Mouse (Mus musculus) heart, embryonic 11.5 days (tissue): Measurements from ENCODE around the gene Slc29a4. TPM values are rescaled to one million over a fixed set of nuclear protein-coding genes. Genes with fewer than 3 reads are reported as not detected.

Experiments used
- ATAC-seq: fragments of 200-750 bp; cut with Nextera tagmentation; replicated peaks from 2 replicates; pipeline ENCODE4 v1.8.0; 2017; ENCODE audit warnings: moderate library complexity; ENCODE audit not compliant: insufficient number of reproducible peaks, low FRiP score, low TSS enrichment
- H3K27ac ChIP-seq: fragments of 300-500 bp; sonication (generic); 2 replicates; pipeline ENCODE4 v1.5.1; 2014; ENCODE audit warnings: mild to moderate bottlenecking, low read depth, low read length
- H3K27me3 ChIP-seq: fragments of 300-500 bp; sonication (generic); 2 replicates; pipeline ENCODE4 v1.6.1; 2014; ENCODE audit warnings: mild to moderate bottlenecking, low read length, mixed read lengths; ENCODE audit not compliant: control insufficient read depth, insufficient read depth
- H3K36me3 ChIP-seq: fragments of 300-500 bp; sonication (generic); 2 replicates; pipeline ENCODE4 v1.6.1; 2014; ENCODE audit warnings: mild to moderate bottlenecking, low read length, moderate library complexity, mixed read lengths; ENCODE audit not compliant: control insufficient read depth, insufficient read depth
- H3K4me1 ChIP-seq: fragments of 300-500 bp; sonication (generic); 2 replicates; pipeline ENCODE4 v1.6.1; 2014; ENCODE audit warnings: low read length; ENCODE audit not compliant: control insufficient read depth, insufficient read depth
- H3K4me2 ChIP-seq: fragments of 300-500 bp; sonication (generic); 2 replicates; pipeline ENCODE4 v1.6.1; 2014; ENCODE audit warnings: mild to moderate bottlenecking, moderate library complexity
- H3K4me3 ChIP-seq: fragments of 300-500 bp; sonication (generic); 2 replicates; pipeline ENCODE4 v1.5.1; 2014; ENCODE audit warnings: low read depth, low read length
- H3K9ac ChIP-seq: fragments of 300-500 bp; sonication (generic); 2 replicates; pipeline ENCODE4 v1.6.1; 2014; ENCODE audit warnings: mild to moderate bottlenecking, low read depth, low read length, moderate library complexity
- H3K9me3 ChIP-seq: fragments of 300-500 bp; sonication (generic); replicated peaks from 2 replicates; pipeline ENCODE4 v1.6.1; 2016; ENCODE audit warnings: low read length; ENCODE audit not compliant: control insufficient read depth
- WGBS: fragments of 180-500 bp; shearing (Covaris S2); extraction: QIAGEN DNeasy Blood & Tissue Kit; methylation state at CpG from one replicate; pipeline ENCODE4 v1.1.7; 2014; ENCODE audit not compliant: insufficient replicate concordance; 5-methylcytosine and 5-hydroxymethylcytosine counted together
- polyA plus RNA-seq: library from polyadenylated mRNA; unstranded; fragments of >200 nt; fragmentation: Nextera tagmentation; extraction: Ambion mirVana; gene quantifications from 2 replicates; pipeline ENCODE4 v1.2.1, GENCODE M21; 2014

The Slc29a4 gene
- polyA plus RNA-seq, 1 experiment from 2014 or later: 3.1 TPM

DNA sequence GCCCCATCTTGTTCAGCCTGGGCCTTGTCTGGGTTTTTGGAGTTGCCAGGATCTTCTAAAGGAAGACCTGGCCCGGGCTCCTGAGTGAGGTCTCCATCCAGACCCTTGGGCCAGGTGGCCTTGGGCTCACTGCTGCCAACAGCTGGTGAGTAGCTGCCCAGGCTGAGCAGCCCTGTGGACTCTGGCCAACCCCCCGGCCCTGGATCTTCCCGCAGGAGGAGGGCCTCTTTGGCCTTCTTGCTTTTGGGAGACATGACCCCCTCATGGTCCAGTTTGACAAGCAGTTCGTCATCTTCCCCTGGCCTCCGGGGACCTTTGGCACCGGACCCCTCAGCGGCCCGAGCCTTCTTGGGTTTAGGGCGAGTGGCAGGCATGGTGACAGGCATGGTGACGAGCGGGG, 39.6 kb downstream of the Slc29a4 start:
- no peaks in the 10 kb centered on the region for H3K27me3 ChIP-seq
- H3K4me1 ChIP-seq: no peaks in the 10 kb centered on the region
- no peak overlapping the region for H3K4me2 ChIP-seq
- ATAC-seq: no peak
- WGBS: 93% methylated on average over 11 of the region's 11 CpGs
- H3K27ac ChIP-seq: no peak overlapping the region
- H3K36me3 ChIP-seq: peaks cover 74% of the 10 kb centered on the region
- H3K4me3 ChIP-seq: no peak overlapping the region
- H3K9me3 ChIP-seq: no peaks in the 10 kb centered on the region
- H3K9ac ChIP-seq: no peak overlapping the region

GRCm38 (mm10) chr5:142739941-142740340, 47.6 kb downstream of the Slc29a4 start:
- Histone ChIP-seq H3K27me3 (no peaks in the 10 kb centered on the region), H3K27ac (no peak overlapping the region), H3K36me3 (peaks cover 54% of the 10 kb centered on the region), H3K4me3 (no peak overlapping the region), H3K9me3 (no peaks in the 10 kb centered on the region), H3K4me2 (no peak overlapping the region), H3K4me1 (no peaks in the 10 kb centered on the region), H3K9ac (no peak overlapping the region)
- ATAC-seq: no peak
- 82% methylated on average over 8 of the region's 8 CpGs for WGBS

GRCm38 (mm10) chr5:142747026-142747629, 54.8 kb downstream of the Slc29a4 start:
- Histone ChIP-seq H3K9me3 (no peaks in the 10 kb centered on the region), H3K4me1 (peaks cover 6% of the 10 kb centered on the region; the same call in 1 of the 2 replicates), H3K9ac (no peak overlapping the region), H3K27me3 (no peaks in the 10 kb centered on the region), H3K4me2 (no peak overlapping the region), H3K36me3 (peaks cover 42% of the 10 kb centered on the region), H3K27ac (no peak overlapping the region; the same call in 1 of the 2 replicates), H3K4me3 (no peak overlapping the region)
- WGBS: 74% methylated on average over 12 of the region's 12 CpGs
- ATAC-seq: no peak

DNA sequence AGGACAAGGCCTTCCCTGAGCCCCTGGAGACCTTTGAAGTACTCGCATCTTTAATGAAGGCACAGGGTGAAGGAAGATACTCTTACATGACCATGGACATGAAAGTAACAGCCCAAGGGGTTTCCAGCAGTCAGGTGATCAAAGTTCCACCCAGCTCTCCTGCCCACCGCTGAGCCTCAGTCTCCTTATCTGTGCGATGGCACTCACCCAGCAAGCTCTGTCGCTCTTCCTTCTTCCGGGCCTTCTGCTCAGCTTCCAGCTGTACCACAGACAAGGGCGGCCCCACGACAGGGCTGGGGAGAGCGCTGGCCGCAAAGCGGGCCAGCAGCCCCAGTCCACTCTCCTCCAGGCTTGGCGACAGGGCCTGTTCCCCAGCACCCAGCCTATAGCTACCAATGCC, 57.9 kb downstream of the Slc29a4 start:
- Histone ChIP-seq H3K9ac (no peak overlapping the region), H3K4me1 (peaks cover 6% of the 10 kb centered on the region; the same call in 1 of the 2 replicates), H3K27me3 (no peaks in the 10 kb centered on the region), H3K27ac (no peak overlapping the region), H3K36me3 (peaks cover 23% of the 10 kb centered on the region), H3K4me2 (no peak overlapping the region), H3K4me3 (no peak overlapping the region), H3K9me3 (no peaks in the 10 kb centered on the region)
- no peak for ATAC-seq
- WGBS: 70% methylated on average over 11 of the region's 11 CpGs

DNA sequence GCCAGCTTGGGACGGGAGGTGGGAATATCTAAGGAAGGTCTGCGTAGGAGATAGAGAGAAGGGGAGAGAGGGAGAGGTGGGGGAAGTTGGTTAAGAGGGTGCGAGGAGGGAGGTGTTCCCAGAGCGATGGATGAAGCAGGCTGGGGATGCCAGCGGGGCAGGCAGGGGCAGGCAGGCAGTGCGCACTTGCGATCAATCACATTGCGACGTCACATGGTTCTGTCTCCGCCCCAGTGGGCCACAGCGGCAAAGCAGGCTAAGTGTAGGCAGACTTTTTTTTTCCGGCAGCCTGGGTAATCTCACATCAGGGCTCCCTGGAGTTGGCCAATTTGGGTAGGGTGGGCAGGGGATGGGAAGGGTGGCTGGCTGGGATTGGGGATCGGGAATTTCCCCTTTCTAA, 59.9 kb downstream of the Slc29a4 start:
- H3K4me2 ChIP-seq: no peak overlapping the region
- ATAC-seq: no peak
- no peaks in the 10 kb centered on the region for H3K27me3 ChIP-seq
- H3K36me3 ChIP-seq: peaks cover 27% of the 10 kb centered on the region
- H3K4me1 ChIP-seq: peaks cover 2% of the 10 kb centered on the region; the same call in 1 of the 2 replicates
- no peaks in the 10 kb centered on the region for H3K9me3 ChIP-seq
- no peak overlapping the region for H3K4me3 ChIP-seq
- no peak overlapping the region for H3K9ac ChIP-seq
- WGBS: 52% methylated on average over 13 of the region's 13 CpGs
- no peak overlapping the region for H3K27ac ChIP-seq

DNA sequence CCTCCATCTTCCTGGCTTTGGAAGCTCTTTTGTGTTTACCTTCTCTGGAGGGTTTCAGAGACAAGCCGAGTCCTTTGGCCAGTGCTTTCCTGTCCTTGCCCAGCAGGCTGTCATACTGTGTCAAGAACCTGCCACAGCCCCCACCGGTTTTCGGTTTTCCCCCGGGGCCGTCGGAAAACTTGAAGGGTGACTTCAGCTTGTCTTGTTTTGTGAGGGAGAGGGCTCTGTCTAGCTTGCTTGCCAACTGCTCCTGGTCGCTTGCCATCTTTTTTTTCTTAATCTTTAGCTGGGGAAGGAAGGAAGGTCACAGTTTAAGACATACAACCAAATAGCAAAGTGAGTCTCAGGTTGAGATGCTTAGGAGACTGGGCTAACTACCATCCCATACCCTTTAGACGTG, 67.5 kb downstream of the Slc29a4 start:
- H3K4me2 ChIP-seq: no peak overlapping the region
- ATAC-seq: no peak
- no peaks in the 10 kb centered on the region for H3K27me3 ChIP-seq
- no peaks in the 10 kb centered on the region for H3K4me1 ChIP-seq
- 83% methylated on average over 8 of the region's 8 CpGs for WGBS
- H3K9ac ChIP-seq: no peak overlapping the region
- H3K36me3 ChIP-seq: peaks cover 53% of the 10 kb centered on the region
- no peak overlapping the region for H3K27ac ChIP-seq
- no peaks in the 10 kb centered on the region for H3K9me3 ChIP-seq
- H3K4me3 ChIP-seq: no peak overlapping the region

DNA sequence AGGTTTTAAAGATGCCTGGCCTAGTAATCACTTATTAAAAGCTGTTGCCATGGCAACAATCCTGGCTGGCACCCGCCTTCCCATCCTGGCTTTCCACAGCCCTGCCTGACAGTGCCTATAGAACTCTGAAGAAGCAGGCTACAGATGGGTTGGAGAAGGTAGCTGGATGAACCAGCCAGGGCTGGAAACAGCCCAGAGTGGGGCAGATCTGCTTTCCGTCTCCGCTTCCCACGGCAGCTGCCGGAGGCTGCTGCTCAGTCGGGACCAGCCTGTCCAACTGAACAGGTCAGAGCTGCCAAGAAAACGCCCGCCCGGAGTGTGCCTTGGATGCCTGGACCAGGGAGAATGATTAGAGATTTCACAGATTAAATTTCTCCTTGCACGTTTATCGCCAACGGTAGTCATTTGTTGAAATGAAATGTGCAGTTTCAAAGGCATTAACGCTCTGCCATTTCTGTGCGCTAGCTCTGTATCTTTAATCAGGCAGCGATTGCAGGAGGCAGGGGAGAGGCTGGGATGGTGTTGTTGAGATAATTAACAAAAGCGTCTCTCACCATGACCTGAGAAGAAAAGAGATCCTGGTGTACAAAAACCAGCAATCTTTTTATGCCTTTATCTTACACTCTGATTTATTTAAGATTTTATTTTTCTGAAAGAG, 69.1 kb downstream of the Slc29a4 start:
- H3K4me3 ChIP-seq: no peak overlapping the region
- WGBS: 88% methylated on average over 16 of the region's 16 CpGs
- no peak overlapping the region for H3K9ac ChIP-seq
- H3K4me2 ChIP-seq: no peak overlapping the region
- H3K27ac ChIP-seq: no peak overlapping the region
- ATAC-seq: no peak
- no peaks in the 10 kb centered on the region for H3K27me3 ChIP-seq
- peaks cover 56% of the 10 kb centered on the region for H3K36me3 ChIP-seq
- H3K9me3 ChIP-seq: no peaks in the 10 kb centered on the region
- no peaks in the 10 kb centered on the region for H3K4me1 ChIP-seq

- Histone ChIP-seq H3K9me3 (no peaks in the 10 kb centered on the region), H3K9ac (no peak overlapping the region), H3K27ac (no peak overlapping the region), H3K4me3 (no peak overlapping the region), H3K4me2 (no peak overlapping the region), H3K4me1 (no peaks in the 10 kb centered on the region; the same call in 1 of the 2 replicates), H3K36me3 (peaks cover 56% of the 10 kb centered on the region), H3K27me3 (no peaks in the 10 kb centered on the region)
- no peak for ATAC-seq
- WGBS: 92% methylated on average over 21 of the region's 21 CpGs
Observed at GRCm38 (mm10) chr5:142762082-142762807, 69.9 kb downstream of the Slc29a4 start.
